Mouse (Mus musculus): ENCODE results near the gene Tacstd2. TPM values are rescaled to one million over a fixed set of nuclear protein-coding genes. Genes with fewer than 3 reads are reported as not detected.

Gene Tacstd2
- total and polyA plus RNA-seq, 2 experiments from 2014 or later = 0.16 to 12.5 TPM

DNA sequence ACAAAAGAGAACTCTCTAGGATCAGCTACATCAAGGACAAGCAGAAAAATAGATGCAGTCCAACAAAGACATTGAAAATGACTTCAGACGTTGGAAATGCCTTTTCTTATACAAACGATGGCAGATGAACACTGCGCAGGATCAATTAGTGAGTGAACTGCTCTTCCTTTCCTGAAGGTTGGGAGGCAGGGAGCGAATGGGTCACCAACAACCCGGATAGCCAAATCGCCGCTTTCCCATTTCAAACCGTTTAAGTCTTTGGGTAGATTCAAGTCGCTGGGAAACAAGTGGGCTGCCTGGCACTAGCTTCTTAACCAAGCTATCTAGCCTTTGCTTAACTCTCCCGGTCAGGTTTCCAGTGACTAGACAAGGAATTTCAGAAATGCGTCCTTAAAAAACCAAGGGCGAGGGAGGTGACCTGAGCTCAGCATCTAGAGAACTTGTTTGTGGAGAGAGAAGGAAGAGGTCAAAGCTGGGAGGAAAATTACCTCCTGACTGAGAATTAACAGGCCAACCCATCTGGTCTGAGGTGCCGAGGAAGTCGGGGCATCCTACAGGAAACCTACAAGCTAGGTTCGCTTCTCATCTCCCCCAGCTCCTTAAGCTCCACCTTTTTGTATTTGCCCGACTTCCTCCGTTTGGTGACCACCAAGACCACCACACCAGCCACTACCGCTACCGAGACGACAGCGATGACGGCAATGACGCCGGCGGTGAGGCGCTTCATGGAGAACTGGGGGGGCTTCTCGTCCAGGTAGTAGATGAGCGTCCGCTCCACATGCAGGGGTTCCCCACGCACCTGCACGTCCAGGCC, 1.2 kb downstream of the Tacstd2 start:
- ATAC-seq (ENCODE audit: insufficient read depth, low read depth) (no peak), DNase-seq (ENCODE audit: low spot score) (no peak)
- Histone ChIP-seq H3K9me3 (replicated peaks; ENCODE audit: control insufficient read depth, low read length) (no peaks in the 10 kb centered on the region), H3K4me2 (ENCODE audit: low read depth, low read length) (peak overlapping the region; percentile 58), H3K9ac (replicated peaks; ENCODE audit: low read depth, low read length) (no peak overlapping the region), H3K4me3 (ENCODE audit: low read depth, low read length) (peak overlapping the region; percentile 38), H3K36me3 (replicated peaks; ENCODE audit: control insufficient read depth, insufficient read depth, low read length) (no peaks in the 10 kb centered on the region), H3K4me1 (ENCODE audit: control insufficient read depth, insufficient read depth) (peaks cover 6% of the 10 kb centered on the region; the same call in 1 of the 2 replicates), H3K27ac (ENCODE audit: low read depth) (no peak overlapping the region), H3K27me3 (ENCODE audit: control insufficient read depth, insufficient read depth, low read length) (peaks cover 55% of the 10 kb centered on the region)
- 14% methylated on average over 31 of the region's 31 CpGs for WGBS
- TF ChIP-seq CTCF (IDR thresholded peaks at IDR 0.05; ENCODE audit: low read depth) (no peak), EP300 (IDR thresholded peaks at IDR 0.05; ENCODE audit: low read depth) (no peak)

DNA sequence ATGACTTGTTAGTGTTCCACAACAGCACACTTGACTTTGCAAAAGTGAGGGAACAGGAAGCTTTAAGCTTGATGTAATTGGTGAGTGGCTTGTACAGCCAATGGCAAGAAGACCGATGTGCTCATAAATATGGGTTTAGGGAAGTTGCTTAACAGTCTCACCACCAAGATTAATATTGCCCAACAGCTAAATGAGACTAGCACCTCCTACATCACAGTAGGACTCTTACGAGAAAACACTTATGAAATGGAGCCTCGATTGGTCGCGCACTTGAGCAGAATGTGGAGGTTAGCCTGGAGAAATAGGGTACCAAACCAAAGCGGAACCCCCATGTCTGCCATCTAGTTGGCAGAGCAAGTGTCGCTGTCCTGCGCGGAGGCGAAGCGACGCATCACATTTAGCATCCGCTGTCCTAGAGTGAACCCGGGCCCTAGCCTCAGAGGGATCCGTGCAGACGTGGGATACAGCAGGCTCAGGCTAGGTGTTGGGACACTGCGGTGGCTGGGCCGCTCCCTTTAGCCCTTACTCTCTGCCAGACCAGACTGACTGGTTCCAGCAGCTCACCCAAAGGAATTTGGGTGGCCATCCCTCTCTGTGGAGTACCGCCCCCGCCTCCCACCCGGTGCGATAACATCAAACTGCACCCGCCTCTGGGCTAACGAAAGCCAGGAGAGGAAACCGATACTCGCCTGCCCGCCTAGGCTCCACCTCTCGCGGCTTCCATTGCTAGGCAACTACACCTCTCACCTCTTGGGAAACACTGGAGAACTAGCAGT, 2.7 kb downstream of the Tacstd2 start:
- ATAC-seq (ENCODE audit: insufficient read depth, low read depth) (no peak), DNase-seq (ENCODE audit: low spot score) (no peak)
- no peak overlapping the region for H3K27ac ChIP-seq (ENCODE audit: low read depth)
- H3K36me3 ChIP-seq (replicated peaks; ENCODE audit: control insufficient read depth, insufficient read depth, low read length) = no peaks in the 10 kb centered on the region
- H3K9ac ChIP-seq (replicated peaks; ENCODE audit: low read depth, low read length) = no peak overlapping the region
- H3K4me3 ChIP-seq (ENCODE audit: low read depth, low read length) = peak overlapping the region; percentile 15
- 13% methylated on average over 29 of the region's 29 CpGs for WGBS
- H3K4me2 ChIP-seq (ENCODE audit: low read depth, low read length) = peak overlapping the region; percentile 19; the same call in 1 of the 2 replicates
- peaks cover 6% of the 10 kb centered on the region; the same call in 1 of the 2 replicates for H3K4me1 ChIP-seq (ENCODE audit: control insufficient read depth, insufficient read depth)
- peaks cover 55% of the 10 kb centered on the region for H3K27me3 ChIP-seq (ENCODE audit: control insufficient read depth, insufficient read depth, low read length)
- no peaks in the 10 kb centered on the region for H3K9me3 ChIP-seq (replicated peaks; ENCODE audit: control insufficient read depth, low read length)
- no peak for TF ChIP-seq CTCF (IDR thresholded peaks at IDR 0.05; ENCODE audit: low read depth)
- no peak for TF ChIP-seq EP300 (IDR thresholded peaks at IDR 0.05; ENCODE audit: low read depth)

- Histone ChIP-seq H3K27me3 (ENCODE audit: control insufficient read depth, insufficient read depth, low read length) (peaks cover 54% of the 10 kb centered on the region), H3K9me3 (replicated peaks; ENCODE audit: control insufficient read depth, low read length) (no peaks in the 10 kb centered on the region), H3K27ac (ENCODE audit: low read depth) (no peak overlapping the region), H3K9ac (replicated peaks; ENCODE audit: low read depth, low read length) (no peak overlapping the region), H3K4me2 (ENCODE audit: low read depth, low read length) (no peak overlapping the region), H3K4me1 (ENCODE audit: control insufficient read depth, insufficient read depth) (peaks cover 6% of the 10 kb centered on the region; the same call in 1 of the 2 replicates), H3K4me3 (ENCODE audit: low read depth, low read length) (no peak overlapping the region), H3K36me3 (replicated peaks; ENCODE audit: control insufficient read depth, insufficient read depth, low read length) (no peaks in the 10 kb centered on the region)
- TF ChIP-seq CTCF (IDR thresholded peaks at IDR 0.05; ENCODE audit: low read depth) (no peak), EP300 (IDR thresholded peaks at IDR 0.05; ENCODE audit: low read depth) (no peak)
- DNase-seq (ENCODE audit: low spot score) = no peak
- WGBS = 60% methylated on average over 7 of the region's 7 CpGs
- ATAC-seq (ENCODE audit: insufficient read depth, low read depth) = no peak
Observed at GRCm38 (mm10) chr6:67531822-67532162, 3.8 kb downstream of the Tacstd2 start.

DNA sequence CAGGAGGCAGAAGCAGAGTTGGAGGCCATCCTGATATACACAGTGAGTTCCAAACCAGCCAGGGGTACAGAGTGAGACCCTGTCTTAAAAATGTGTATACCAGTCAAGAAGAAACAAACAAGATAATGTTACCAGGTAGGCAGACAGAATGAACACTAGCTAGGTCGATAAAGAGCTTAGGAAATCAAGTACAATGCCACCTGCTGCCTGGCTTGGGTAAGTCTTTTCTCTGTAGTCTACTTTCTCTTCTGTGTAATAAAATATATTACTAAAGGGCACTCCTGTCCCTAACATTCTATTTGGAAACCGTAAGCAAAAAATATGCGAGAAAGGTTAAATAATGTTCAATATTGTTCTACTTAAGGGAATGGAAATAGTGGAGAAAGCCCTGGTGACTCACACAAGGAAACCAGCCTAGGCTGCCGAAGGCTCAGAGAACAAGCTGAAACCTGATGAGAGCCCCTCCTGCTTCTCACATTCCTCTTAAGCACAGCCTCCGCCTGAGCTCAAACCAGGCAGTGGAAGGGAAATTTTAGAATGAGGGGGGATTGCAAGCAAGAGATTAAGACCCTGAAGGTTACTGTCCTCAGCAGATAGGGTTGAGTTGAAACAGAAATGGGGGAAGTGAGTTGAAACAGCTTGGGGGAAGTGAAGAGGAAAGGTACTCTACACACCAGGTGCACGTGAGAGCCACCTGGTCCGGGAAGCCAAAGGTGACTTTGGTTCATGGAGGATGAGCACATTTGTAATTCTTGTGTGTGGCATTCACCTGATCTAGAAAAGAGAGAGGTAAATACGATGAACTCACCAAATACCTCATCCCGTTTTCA, 4.4 kb downstream of the Tacstd2 start:
- H3K9me3 ChIP-seq (replicated peaks; ENCODE audit: control insufficient read depth, low read length) = no peaks in the 10 kb centered on the region
- no peak for TF ChIP-seq EP300 (IDR thresholded peaks at IDR 0.05; ENCODE audit: low read depth)
- no peak; the same call in none of the 2 replicates for TF ChIP-seq CTCF (IDR thresholded peaks at IDR 0.05; ENCODE audit: low read depth)
- H3K4me3 ChIP-seq (ENCODE audit: low read depth, low read length) = no peak overlapping the region
- H3K36me3 ChIP-seq (replicated peaks; ENCODE audit: control insufficient read depth, insufficient read depth, low read length) = no peaks in the 10 kb centered on the region
- DNase-seq (ENCODE audit: low spot score) = no peak
- no peak overlapping the region for H3K27ac ChIP-seq (ENCODE audit: low read depth)
- H3K4me2 ChIP-seq (ENCODE audit: low read depth, low read length) = no peak overlapping the region
- H3K27me3 ChIP-seq (ENCODE audit: control insufficient read depth, insufficient read depth, low read length) = peaks cover 49% of the 10 kb centered on the region
- WGBS = 49% methylated on average over 9 of the region's 9 CpGs
- H3K9ac ChIP-seq (replicated peaks; ENCODE audit: low read depth, low read length) = no peak overlapping the region
- peaks cover 6% of the 10 kb centered on the region; the same call in 1 of the 2 replicates for H3K4me1 ChIP-seq (ENCODE audit: control insufficient read depth, insufficient read depth)
- ATAC-seq (ENCODE audit: insufficient read depth, low read depth) = no peak

DNA sequence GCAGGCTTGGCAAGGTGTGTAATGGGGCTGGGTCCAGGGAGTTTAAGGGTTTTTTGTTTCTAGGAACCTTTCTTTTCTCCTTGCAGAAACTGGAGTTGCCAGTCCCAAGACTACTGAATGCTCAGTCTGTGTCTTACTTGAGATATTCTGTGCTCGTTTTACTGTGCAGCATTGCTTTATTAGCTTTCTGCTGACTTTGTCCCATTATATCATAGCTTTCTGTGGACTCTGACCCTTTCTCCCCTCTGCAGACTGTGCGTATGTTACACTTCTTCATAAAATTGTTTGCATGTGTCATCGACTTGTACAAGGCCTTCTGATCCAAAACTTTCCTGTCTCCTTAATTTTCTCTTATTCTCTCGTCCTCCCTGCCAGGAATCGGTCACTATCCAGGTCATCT, 9.2 kb downstream of the Tacstd2 start:
- DNase-seq (ENCODE audit: low spot score) = no peak

More for the DNA sequence above, 9.2 kb downstream of the Tacstd2 start:
- no peak overlapping the region for H3K4me3 ChIP-seq (ENCODE audit: low read depth, low read length)
- H3K9ac ChIP-seq (replicated peaks; ENCODE audit: low read depth, low read length) = no peak overlapping the region
- no peaks in the 10 kb centered on the region for H3K9me3 ChIP-seq (replicated peaks; ENCODE audit: control insufficient read depth, low read length)
- no peak overlapping the region for H3K4me2 ChIP-seq (ENCODE audit: low read depth, low read length)
- no peak for ATAC-seq (ENCODE audit: insufficient read depth, low read depth)
- H3K27ac ChIP-seq (ENCODE audit: low read depth) = no peak overlapping the region
- H3K27me3 ChIP-seq (ENCODE audit: control insufficient read depth, insufficient read depth, low read length) = 0 out of 2 replicates have a peak, but pooled peaks cover under 1% of the 10 kb centered on the region
- TF ChIP-seq EP300 (IDR thresholded peaks at IDR 0.05; ENCODE audit: low read depth) (no peak), CTCF (IDR thresholded peaks at IDR 0.05; ENCODE audit: low read depth) (no peak)
- H3K36me3 ChIP-seq (replicated peaks; ENCODE audit: control insufficient read depth, insufficient read depth, low read length) = no peaks in the 10 kb centered on the region
- 82% methylated on average over 5 of the region's 5 CpGs for WGBS
- H3K4me1 ChIP-seq (ENCODE audit: control insufficient read depth, insufficient read depth) = no peaks in the 10 kb centered on the region

Measured in heart, postnatal 0 days (tissue).